Mouse (Mus musculus): ENCODE measurements at regions not wholly inside any gene's neighbourhood (a gene's known extent, or its start where the extent isn't known, plus 50 kb on each side); places are given as distances from the start of the nearest gene placed in this dataset.

GRCm38 (mm10) chr2:52804106-52804825 lies 53.4 kb upstream of the Fmnl2 start:
- in situ Hi-C loops (cut with MboI, MseI) = loop anchor here (10.0 kb wide), 1 partner anchor 1939 kb away; no protein-coding TSS in a partner anchor

- in situ Hi-C loops (cut with MboI, MseI) = loop anchor here (10.0 kb wide), 1 partner anchor 1940 kb away; no protein-coding TSS in a partner anchor
Measured at GRCm38 (mm10) chr2:52804826-52805149, 52.9 kb upstream of the Fmnl2 start.

- in situ Hi-C loops (cut with MboI, MseI) = loop anchor here (10.0 kb wide), 1 partner anchor 1943 kb away; no protein-coding TSS in a partner anchor
Measured at GRCm38 (mm10) chr2:52807826-52808225, 49.8 kb upstream of the Fmnl2 start.

All from regulatory T cell (primary cell).